Mouse (Mus musculus) liver, adult 2 months (tissue): ENCODE measurements around the gene Mtor. TPM values are rescaled to one million over a fixed set of nuclear protein-coding genes. Genes with fewer than 3 reads are reported as not detected.

Source experiments
- DNase-seq: peaks from one replicate; pipeline ENCODE4 v3.0.0-alpha.2; 2011; ENCODE audit warnings: low read depth, low spot score; ENCODE audit errors: extremely low read depth
- H3K27ac ChIP-seq: fragments of 200-500 bp; replicated peaks from 2 replicates; pipeline ENCODE4 v1.5.1; 2012; ENCODE audit warnings: low read depth, mild to moderate bottlenecking, control low read depth, inconsistent platforms, low read length; ENCODE audit not compliant: insufficient read depth
- H3K27me3 ChIP-seq: fragments of 200-500 bp; 2 replicates; pipeline ENCODE4 v1.6.1; 2012; ENCODE audit warnings: mild to moderate bottlenecking, moderate library complexity, low read length, inconsistent platforms; ENCODE audit not compliant: control insufficient read depth, insufficient read depth
- H3K36me3 ChIP-seq: fragments of 200-500 bp; 2 replicates; pipeline ENCODE4 v1.6.1; 2012; ENCODE audit warnings: low read length, inconsistent platforms; ENCODE audit not compliant: control insufficient read depth, insufficient read depth
- H3K4me1 ChIP-seq: fragments of 200-500 bp; 2 replicates; pipeline ENCODE4 v1.6.1; 2011; ENCODE audit warnings: low read length; ENCODE audit not compliant: control insufficient read depth, insufficient read depth
- H3K4me3 ChIP-seq: fragments of 200-500 bp; 2 replicates; pipeline ENCODE4 v1.5.1; 2011; ENCODE audit warnings: low read depth, mild to moderate bottlenecking, control low read depth, low read length, moderate library complexity; ENCODE audit not compliant: insufficient read depth
- H3K79me2 ChIP-seq: fragments of 200-500 bp; 2 replicates; pipeline ENCODE4 v1.6.1; 2012; ENCODE audit warnings: inconsistent platforms, mild to moderate bottlenecking, low read length, moderate library complexity; ENCODE audit not compliant: control insufficient read depth, insufficient read depth
- H3K9ac ChIP-seq: fragments of 200-500 bp; 2 replicates; pipeline ENCODE4 v1.6.1; 2012; ENCODE audit warnings: low read depth, mild to moderate bottlenecking, control low read depth, inconsistent platforms, low read length
- CTCF ChIP-seq: fragments of 200-500 bp; IDR thresholded peaks from 2 replicates; pipeline ENCODE4 v1.5.1; 2011; ENCODE audit warnings: low read depth, low read length, control low read depth
- POLR2A ChIP-seq: fragments of 200-500 bp; IDR thresholded peaks from 2 replicates; pipeline ENCODE4 v1.6.1; 2011; ENCODE audit warnings: low read length, control low read depth; ENCODE audit not compliant: insufficient read depth; ENCODE audit errors: extremely low read depth
- WGBS: fragments of 180-500 bp; shearing (Covaris S2); methylation state at CpG from one replicate; pipeline ENCODE4 v1.1.7; 2018; 5-methylcytosine and 5-hydroxymethylcytosine counted together
- polyA plus RNA-seq: library from polyadenylated mRNA; depleted of rRNA; stranded (reverse); fragments of >200 nt; gene quantifications from 2 replicates; pipeline ENCODE4 v1.2.3, GENCODE M21; 2012
- total RNA-seq: library from RNA; depleted of rRNA; stranded (reverse); fragments of >200 nt; gene quantifications from 2 replicates; pipeline ENCODE4 v1.2.3, GENCODE M21; 2014

The Mtor gene
- total and polyA plus RNA-seq, 2 experiments = 11.7 to 18.5 TPM

GRCm38 (mm10) chr4:148558297-148559000 is 110.0 kb downstream of the Mtor start, which contains the start of gene Exosc10:
Exosc10 (plus strand) TSS chr4:148558429.
- H3K36me3 ChIP-seq = peaks cover 27% of the 10 kb centered on the region; the same call in 1 of the 2 replicates
- WGBS = under 1% methylated on average over 63 of the region's 63 CpGs

GRCm38 (mm10) chr4:148562676-148563075 is 114.3 kb downstream of the Mtor start:
- DNase-seq = no peak
- 96% methylated on average over 17 of the region's 17 CpGs for WGBS
- peaks cover 49% of the 10 kb centered on the region for H3K36me3 ChIP-seq
- peaks cover 5% of the 10 kb centered on the region; the same call in 1 of the 2 replicates for H3K79me2 ChIP-seq
- no peak for TF ChIP-seq POLR2A
- TF ChIP-seq CTCF = no peak
- H3K4me3 ChIP-seq = no peak overlapping the region
- H3K9ac ChIP-seq = no peak overlapping the region
- H3K27ac ChIP-seq = no peak overlapping the region
- no peaks in the 10 kb centered on the region for H3K27me3 ChIP-seq
- no peaks in the 10 kb centered on the region; the same call in 1 of the 2 replicates for H3K4me1 ChIP-seq

More at GRCm38 (mm10) chr4:148558297-148559000, 110.0 kb downstream of the Mtor start, which contains the start of gene Exosc10:
- H3K79me2 ChIP-seq = peaks cover 5% of the 10 kb centered on the region; the same call in 1 of the 2 replicates
- no peaks in the 10 kb centered on the region for H3K27me3 ChIP-seq
- DNase-seq = peak; percentile 72
- H3K27ac ChIP-seq = peak within 1 kb of the TSS; percentile 91
- H3K9ac ChIP-seq = peak within 1 kb of the TSS; percentile 97
- no peaks in the 10 kb centered on the region; the same call in 1 of the 2 replicates for H3K4me1 ChIP-seq
- peak within 1 kb of the TSS; percentile 98 for H3K4me3 ChIP-seq
- TF ChIP-seq CTCF = no peak
- TF ChIP-seq POLR2A = 0 out of 2 replicates have a peak, but pooled peaks have one; percentile 28

- Histone ChIP-seq H3K36me3 (peaks cover 57% of the 10 kb centered on the region), H3K4me1 (no peaks in the 10 kb centered on the region; the same call in 1 of the 2 replicates), H3K4me3 (no peak overlapping the region), H3K79me2 (peaks cover 2% of the 10 kb centered on the region; the same call in 1 of the 2 replicates), H3K27ac (no peak overlapping the region), H3K9ac (no peak overlapping the region), H3K27me3 (no peaks in the 10 kb centered on the region)
- no peak for DNase-seq
- TF ChIP-seq POLR2A (no peak), CTCF (no peak)
- 97% methylated on average over 12 of the region's 12 CpGs for WGBS
Observed at GRCm38 (mm10) chr4:148563595-148563994, 115.2 kb downstream of the Mtor start.

- Histone ChIP-seq H3K4me3 (no peak overlapping the region), H3K4me1 (no peaks in the 10 kb centered on the region), H3K27me3 (no peaks in the 10 kb centered on the region), H3K79me2 (no peaks in the 10 kb centered on the region), H3K36me3 (peaks cover 54% of the 10 kb centered on the region), H3K27ac (no peak overlapping the region), H3K9ac (no peak overlapping the region)
- no peak for TF ChIP-seq POLR2A
- TF ChIP-seq CTCF = no peak
- WGBS = 85% methylated on average over 10 of the region's 10 CpGs
- no peak for DNase-seq
Observed at GRCm38 (mm10) chr4:148570138-148570537, 121.7 kb downstream of the Mtor start.

GRCm38 (mm10) chr4:148570693-148571295 is 122.4 kb downstream of the Mtor start:
- H3K4me3 ChIP-seq = no peak overlapping the region
- peaks cover 56% of the 10 kb centered on the region for H3K36me3 ChIP-seq
- 97% methylated on average over 9 of the region's 9 CpGs for WGBS

More at GRCm38 (mm10) chr4:148570693-148571295, 122.4 kb downstream of the Mtor start:
- Histone ChIP-seq H3K79me2 (no peaks in the 10 kb centered on the region), H3K9ac (no peak overlapping the region), H3K4me1 (no peaks in the 10 kb centered on the region), H3K27me3 (no peaks in the 10 kb centered on the region), H3K27ac (no peak overlapping the region)
- DNase-seq = no peak
- TF ChIP-seq POLR2A (no peak), CTCF (no peak)
